Mouse (Mus musculus) mesoderm, embryonic 11.5 days (tissue): Measurements from ENCODE around the gene Brd3.

ENCODE experiments used
- DNase-seq: peaks from one replicate; pipeline ENCODE4 v3.0.0-alpha.2; 2012; ENCODE audit warnings: low read depth, low spot score

The Brd3 gene

DNA sequence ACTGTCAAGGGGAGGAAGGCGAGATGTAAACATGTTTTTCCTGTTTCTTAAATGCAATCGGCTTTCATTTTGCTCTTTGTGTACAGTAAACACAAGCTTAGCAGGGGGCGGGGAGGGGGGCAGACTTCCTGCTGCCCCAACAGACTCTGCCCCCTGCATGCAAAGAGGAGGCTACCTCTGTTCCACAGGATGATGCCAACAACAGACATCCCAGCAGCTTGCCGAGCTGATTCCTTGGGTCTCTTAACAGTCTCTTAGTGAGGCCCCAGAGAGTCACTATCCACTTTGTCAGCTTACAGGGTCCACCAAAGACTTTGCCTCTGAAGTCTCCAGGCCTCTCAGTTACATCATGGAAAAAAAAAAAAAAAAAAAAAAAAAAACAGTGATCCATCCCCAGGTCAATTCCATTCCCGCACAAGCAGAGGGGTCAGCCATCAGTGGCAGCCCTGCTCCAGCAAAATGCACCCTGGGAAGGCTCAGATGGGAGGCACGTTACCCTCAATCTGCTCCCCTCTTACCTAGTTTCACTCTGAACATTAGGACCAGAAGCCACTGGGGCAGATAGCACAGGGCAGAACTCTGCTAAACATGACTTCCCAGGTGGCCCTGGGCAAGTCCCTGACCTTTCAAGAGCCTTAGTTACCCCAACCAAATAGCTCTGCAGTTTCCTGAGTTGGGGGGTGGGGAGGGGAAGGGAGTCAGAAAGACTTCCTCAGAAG is 102.9 kb downstream of the Brd3 start:
- no peak for DNase-seq

DNA sequence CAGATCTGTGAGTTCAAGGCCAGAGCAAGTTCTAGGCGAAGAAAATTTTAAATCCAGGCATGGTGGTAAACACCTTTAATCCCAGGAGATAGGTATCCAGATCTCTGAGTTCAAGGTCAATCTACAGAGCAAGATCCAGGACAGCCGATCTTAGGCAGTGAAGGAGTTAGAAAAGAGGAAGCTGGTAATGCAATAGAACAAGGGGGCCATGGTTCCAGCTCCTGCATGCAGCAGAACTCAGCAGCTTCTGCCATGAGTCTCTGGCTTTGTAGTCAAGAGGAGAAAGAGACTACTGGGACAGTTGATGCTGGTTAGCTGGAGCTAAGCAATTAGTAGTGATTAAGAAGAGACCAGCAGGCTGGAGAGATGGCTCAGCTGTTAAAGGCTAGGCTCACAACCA is 105.9 kb downstream of the Brd3 start:
- no peak for DNase-seq

DNA sequence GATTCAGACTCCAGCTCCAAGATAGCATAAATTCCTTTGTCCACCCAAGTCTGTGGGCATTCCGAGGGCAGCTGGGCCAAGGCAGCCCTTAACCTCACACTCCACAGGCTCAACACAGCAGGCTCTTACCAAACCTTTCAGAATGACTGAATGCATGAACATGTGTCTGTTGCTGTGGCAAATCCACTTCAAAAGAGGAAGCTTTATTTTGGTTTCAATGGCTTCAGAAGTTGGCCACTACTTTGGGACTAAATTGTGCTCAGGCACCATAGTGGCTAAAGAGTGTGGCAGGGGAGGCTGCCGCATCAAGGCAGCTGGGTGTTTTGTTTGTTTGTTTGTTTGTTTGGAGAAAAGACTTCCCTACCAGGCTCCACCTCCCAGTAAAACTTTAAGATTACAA is 107.4 kb downstream of the Brd3 start:
- no peak for DNase-seq

DNA sequence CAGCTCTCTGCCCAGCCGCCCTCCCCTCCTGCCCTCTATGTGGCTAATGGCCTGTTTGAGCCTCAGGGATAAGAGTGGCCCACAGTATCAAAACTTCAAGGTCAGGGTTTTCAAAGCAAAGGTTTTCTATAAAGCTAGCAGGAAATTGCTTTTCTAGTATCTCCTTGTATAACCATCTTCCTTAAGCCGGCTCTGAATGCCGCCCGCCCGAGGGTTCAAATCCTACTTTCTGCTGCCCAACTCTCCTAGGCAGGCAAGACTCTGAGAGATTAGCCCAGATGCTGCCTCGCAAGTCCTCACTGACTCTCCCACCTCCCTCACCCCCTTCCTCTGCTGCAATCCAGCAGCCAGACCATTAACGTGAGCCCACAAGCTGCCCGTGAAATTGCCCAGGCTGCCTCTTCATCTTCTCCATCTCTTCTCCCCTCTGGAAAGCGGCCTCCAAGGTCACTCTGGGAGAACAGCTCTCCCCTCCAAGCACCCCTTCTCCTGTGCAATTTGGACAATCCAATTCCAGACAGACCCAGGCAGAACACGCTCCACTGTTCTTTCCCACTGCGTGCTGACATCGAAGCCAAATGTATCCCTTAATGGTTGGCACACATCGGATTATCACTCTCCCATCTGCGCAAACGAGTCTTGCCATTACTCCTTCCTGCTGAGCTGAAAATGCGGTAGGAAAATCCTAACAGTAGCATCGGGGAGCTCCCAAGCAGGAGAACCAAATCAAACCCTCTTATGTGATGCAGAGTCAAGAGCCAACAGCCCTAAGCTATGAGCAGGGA is 110.6 kb downstream of the Brd3 start:
- no peak for DNase-seq
